Mouse (Mus musculus): Measurements from ENCODE around the gene Calcrl.
"Not testable (repeated sequence)": the region's sequence is repeated elsewhere in the genome, so short reads cannot be mapped to it uniquely, and the experiment has no call there.

Gene Calcrl

GRCm38 (mm10) chr2:84388537-84388936, 36.7 kb downstream of the Calcrl start:
- not testable (repeated sequence) for DNase-seq (ENCODE audit: low spot score)

- no peak for DNase-seq (ENCODE audit: low spot score)
Measured at GRCm38 (mm10) chr2:84388023-84388416, 37.2 kb downstream of the Calcrl start.

GRCm38 (mm10) chr2:84387394-84388022, 37.7 kb downstream of the Calcrl start:
- DNase-seq (ENCODE audit: low spot score) = no peak

DNA sequence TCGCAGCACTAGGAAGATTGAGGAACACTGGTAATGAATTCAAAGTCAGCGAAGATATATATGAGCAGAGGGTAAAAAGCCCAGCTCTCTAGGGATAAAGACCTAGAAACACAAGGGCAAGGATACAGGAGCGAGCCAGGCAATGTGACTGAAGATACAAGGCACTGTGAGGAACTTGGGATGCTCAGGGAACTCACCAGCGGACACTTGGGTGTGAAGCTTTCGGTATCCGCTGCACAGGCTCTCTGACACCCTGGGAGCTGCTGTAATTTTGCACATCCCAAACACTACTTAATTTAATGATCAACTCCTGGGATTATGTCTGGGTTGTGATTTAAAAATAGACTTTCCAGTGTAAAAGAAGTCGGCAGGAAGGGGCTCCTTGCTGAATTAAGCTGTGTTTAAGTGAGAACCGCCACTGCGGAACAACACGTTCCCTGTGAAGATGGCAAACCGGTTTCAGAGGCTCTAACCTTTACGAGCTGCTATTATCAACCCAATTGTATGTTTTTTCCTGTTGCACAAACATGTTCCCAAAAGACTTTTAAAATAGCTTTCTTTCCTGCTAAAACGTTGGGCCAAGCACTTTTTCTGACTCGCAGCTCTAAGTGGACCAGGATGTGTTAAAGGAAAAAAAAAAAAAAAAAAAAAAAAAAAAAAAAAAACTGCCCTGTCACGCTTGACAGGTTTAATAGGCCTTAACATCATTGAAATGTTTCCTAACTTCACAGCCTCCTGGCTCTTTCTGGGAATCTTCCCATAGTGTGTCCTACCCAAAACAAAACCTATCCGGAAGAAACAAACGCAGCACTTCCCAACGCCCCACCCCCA, 38.4 kb downstream of the Calcrl start:
- DNase-seq (ENCODE audit: low spot score) = no peak

DNA sequence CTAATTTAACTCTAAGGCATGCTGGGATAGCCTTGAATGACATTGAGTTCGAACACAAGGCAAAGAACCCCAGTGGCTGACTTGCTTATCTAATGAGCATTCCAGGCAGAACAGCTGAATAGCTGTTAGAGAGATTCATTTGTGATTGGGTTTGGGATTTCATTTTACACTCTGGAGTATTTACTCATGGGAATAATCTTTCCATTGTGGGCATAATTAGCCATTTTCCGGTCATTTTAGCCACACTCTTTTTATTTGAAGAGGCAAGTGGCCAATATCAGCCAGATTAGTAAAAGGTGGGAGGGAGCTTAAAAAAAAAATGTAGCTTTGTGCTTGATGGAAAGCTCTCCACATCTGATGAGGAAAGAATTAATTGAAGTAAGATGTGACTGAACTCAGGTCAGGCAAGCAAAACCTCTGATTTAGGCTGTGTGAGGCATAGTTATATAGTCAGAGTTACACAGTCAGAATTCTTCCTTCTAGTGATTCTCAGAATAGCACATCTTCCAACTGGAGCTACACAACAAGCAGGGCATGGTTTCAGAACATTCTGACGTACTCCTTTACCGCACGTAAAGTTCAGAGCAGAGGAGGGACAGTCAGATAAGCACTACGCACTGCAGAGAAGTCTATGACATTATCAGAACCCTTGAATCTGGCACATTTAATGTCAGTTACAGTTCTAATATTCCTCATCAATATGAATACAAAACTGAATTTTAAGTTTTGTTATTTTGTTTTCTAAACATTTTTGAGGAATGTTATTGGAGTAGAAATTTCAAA, 40.1 kb downstream of the Calcrl start:
- DNase-seq (ENCODE audit: low spot score) = no peak

DNA sequence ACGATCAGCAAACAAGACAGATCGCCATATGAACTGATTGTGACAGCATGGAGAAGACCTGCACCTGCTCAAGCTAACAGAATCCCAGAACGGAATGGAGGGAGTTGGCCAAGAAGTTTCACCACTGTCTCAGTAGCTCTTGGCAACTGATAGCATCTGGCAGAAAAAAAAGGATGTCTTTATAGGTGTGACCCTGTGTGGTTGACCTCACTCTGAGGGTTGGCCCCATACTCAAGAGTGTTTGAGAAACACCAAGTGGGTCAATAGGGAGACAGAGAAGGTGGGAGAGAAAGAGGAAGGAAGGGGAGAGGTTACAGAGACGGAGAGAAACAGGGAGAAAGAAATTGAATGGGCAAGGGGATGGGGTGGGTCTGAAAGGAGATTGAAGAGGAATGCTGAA, 41.4 kb downstream of the Calcrl start:
- DNase-seq (ENCODE audit: low spot score) = no peak

- DNase-seq (ENCODE audit: low spot score) = no peak
Measured at GRCm38 (mm10) chr2:84382556-84382955, 42.7 kb downstream of the Calcrl start.

- no peak for DNase-seq (ENCODE audit: low spot score)
Measured at GRCm38 (mm10) chr2:84381997-84382396, 43.2 kb downstream of the Calcrl start.

- DNase-seq (ENCODE audit: low spot score) = no peak
Measured at GRCm38 (mm10) chr2:84380816-84381215, 44.4 kb downstream of the Calcrl start.

DNA sequence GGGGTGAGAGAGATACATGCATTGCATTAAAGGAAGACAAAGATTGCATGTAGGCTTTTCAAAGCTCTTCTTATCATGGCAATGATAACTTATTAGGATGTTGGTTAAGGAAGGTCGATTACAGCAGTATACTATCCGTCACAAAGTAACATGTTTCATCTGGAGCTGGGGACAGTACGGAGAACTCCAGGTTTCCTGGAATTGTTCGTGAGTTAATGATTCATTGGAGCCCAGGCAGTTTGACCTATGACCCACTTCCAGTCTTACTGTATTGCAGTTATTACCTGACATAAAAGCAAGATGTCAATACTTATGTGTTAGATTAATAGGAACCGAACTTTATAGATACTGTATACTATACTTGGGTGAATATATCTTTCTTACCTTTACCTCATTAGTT, 46.5 kb downstream of the Calcrl start:
- no peak for DNase-seq (ENCODE audit: low spot score)

GRCm38 (mm10) chr2:84369256-84369655, 56.0 kb downstream of the Calcrl start:
- DNase-seq (ENCODE audit: low spot score) = no peak

DNA sequence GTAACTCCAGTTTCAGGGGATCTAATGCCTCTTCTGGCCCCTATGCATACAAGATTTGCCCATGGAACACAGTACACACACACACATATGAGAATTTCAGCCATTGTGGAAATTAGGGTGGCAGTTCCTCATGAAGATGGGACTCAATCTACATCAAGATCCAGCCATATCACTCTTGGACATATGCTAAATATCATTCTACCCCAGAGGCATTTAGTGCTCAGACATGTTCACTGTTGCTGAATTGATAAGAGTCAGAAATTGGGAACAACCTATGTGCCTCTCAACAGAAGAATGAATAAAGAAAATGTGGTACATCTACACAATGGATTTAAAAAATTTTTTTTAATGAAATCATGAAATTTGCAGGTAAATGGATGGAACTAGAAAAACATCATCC, 58.5 kb downstream of the Calcrl start:
- DNase-seq (ENCODE audit: low spot score) = no peak

GRCm38 (mm10) chr2:84365266-84365665, 59.9 kb downstream of the Calcrl start:
- DNase-seq (ENCODE audit: low spot score) = no peak

DNA sequence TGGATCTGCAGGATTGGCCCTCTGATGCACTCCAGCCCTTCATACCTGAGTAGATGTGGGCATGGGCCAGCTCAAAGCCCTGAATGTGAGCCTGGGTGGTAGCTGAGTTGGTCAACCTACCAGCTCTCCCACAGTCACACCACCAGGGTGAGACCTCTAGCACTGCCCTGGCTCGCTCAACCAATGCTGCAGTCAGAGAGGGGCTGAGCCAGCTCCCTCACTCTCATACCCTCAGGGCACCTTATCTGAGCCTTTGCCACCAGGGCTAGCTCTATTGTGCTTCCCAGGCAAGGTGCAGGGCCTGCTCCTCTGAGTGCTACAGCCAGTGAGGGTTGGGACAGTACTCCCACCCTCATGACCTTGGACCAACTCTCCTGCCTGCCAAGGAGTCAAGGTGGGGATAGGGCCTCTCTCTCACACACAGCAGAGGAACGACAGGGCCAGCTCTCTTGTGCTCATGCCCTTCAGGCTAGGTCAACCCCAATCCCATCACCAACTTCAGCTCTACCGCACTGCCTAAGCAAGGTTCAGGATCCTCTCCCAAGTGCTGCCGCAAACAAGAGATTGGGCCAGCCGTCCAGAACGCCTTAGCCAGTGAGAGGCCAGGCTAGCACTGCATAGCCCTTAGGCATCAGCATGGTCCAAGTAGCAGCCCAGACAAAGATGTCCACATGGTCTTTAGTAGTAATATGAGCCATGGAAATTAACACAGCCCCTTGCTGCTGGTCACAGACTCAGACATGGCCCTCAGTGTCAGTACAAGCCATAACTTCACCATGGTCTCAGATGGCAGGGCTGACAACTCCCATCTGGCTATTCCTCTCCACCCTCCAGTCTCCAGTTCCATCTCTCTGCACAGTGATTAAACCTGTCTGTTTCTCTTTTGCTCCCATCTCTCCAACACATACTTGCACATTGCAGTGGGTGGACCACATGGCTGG, 62.2 kb downstream of the Calcrl start:
- no peak for DNase-seq (ENCODE audit: low spot score)

DNA sequence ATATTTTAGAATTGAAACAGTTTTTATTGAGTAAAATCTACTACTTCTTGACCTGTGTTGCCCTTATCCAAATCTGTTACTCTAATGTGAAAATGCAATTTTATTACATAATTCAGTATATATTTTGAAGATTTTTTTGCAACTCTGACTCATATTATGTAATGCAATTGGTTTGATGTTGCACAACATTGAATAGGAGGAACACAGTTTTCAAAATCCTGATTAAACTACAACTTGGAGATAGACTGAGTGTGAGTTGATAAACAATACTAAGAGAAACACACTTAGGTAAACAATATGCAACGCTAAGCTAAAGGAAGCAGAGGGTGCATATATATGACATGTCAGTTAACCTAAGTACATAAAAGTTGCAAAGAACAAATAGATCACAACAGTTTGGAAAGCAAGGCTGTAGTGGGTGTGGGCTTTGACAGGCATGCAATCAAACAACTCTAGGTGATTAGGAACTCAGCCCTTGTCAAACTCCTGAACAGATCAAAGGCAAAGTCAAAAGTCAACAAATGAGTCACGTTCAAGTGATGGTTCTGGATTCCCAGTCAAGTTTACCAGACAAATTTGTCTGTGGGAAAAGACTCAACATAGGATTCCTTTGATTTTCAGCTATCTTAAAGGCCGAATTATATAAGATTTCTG, 66.4 kb downstream of the Calcrl start:
- DNase-seq (ENCODE audit: low spot score) = no peak

DNA sequence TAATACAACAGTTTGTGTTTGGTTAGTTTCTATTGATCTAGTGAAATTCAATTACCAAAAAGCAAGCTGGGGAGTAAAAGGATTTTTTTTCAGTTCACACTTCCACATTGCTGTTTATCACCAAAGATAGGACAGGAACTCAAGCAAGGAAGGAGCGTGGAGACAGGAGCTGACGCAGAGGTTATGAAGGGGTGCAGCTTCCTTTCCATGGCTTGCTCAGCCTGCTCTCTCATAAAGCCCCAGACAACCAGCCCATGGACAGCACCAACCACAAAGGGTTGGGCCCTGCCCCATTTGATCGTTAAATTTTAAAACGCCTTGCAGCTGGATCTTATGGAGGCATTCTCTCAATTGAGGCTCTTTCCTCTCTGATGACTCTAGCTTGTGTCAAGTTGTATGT, 69.9 kb downstream of the Calcrl start:
- DNase-seq (ENCODE audit: low spot score) = no peak

DNA sequence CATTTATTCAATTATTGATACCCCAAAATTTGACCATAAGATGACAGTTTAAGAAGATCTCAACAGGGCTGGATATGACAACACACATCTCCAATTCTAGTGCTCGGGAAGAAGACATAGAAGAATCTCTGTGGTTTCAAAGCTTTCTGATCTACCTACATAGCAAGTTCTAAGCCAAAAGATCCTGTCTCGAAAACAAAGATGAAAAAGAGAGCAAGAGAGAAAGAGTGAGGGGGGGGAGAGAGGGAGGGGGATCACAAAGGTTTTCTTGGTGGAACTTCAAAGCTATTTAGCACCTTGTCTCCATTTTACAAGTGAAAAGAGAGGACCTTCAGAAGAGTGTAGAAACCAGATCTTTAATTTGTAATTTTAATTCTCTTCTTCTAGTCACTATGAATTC, 77.8 kb downstream of the Calcrl start:
- no peak for DNase-seq (ENCODE audit: low spot score)

- DNase-seq (ENCODE audit: low spot score) = no peak
Measured at GRCm38 (mm10) chr2:84343756-84344155, 81.5 kb downstream of the Calcrl start.

DNA sequence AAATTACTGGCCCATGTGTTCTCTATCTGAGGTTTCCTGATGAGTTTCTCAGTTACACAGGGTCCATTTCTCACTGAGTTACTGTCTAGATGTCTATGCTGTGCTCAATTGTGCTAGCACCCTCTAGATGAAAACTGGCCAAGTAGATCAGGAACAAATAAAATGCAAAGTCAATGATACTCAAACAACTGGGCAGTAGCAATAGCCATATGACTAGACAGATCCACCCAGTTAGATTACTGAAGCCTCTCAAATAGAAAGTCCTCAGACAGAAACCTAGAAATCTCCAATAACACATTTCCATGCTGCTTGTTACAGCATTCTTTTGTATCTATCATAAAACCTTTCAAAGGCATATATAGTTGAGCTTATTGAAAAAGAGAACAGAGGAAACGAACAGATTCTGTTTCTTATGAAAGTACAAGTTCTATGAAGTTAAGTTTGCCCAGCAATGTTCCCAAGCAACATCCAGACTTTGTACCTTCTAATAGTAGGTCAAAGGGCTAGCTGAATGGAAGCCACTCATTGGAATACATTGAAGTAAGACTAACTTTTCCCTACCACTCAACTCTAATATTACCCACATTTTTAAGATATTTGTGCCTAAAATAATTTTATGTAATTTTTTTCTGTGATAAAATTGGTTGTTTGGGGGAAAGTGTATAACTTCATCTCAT, 87.3 kb downstream of the Calcrl start:
- DNase-seq (ENCODE audit: low spot score) = no peak

GRCm38 (mm10) chr2:84336331-84336730, 88.9 kb downstream of the Calcrl start:
- DNase-seq (ENCODE audit: low spot score) = no peak

Measured in spleen, adult 12 weeks (tissue).